Mouse (Mus musculus): ENCODE measurements around the gene Foxa1. TPM values are rescaled to one million over a fixed set of nuclear protein-coding genes. Genes with fewer than 3 reads are reported as not detected.

Foxa1 gene
- polyA plus RNA-seq, 1 experiment = 0.67 TPM

GRCm38 (mm10) chr12:57545371-57546241, 1.1 kb downstream of the Foxa1 start:
- Histone ChIP-seq H3K27me3 (replicated peaks; ENCODE audit: control insufficient read depth, insufficient read depth, low read length) (peaks cover 27% of the 10 kb centered on the region), H3K4me1 (ENCODE audit: control insufficient read depth, insufficient read depth, low read length) (no peaks in the 10 kb centered on the region), H3K27ac (ENCODE audit: insufficient read depth, low read depth, low read length) (no peak overlapping the region), H3K4me3 (ENCODE audit: insufficient read depth, low read depth, low read length) (peak overlapping the region; percentile 38; the same call in 1 of the 2 replicates), H3K36me3 (ENCODE audit: control insufficient read depth, insufficient read depth, low read length) (no peaks in the 10 kb centered on the region)
- DNase-seq = no peak
- TF ChIP-seq POLR2A (IDR thresholded peaks at IDR 0.05; ENCODE audit: low read depth, low read length) (no peak), CTCF (conservative IDR thresholded peaks at IDR 0.05; ENCODE audit: insufficient read depth, insufficient read length, low read depth, low read length) (no peak)
- 3% methylated on average over 101 of the region's 106 CpGs for WGBS

- no peak overlapping the region for H3K27ac ChIP-seq (ENCODE audit: insufficient read depth, low read depth, low read length)
- no peak overlapping the region for H3K4me3 ChIP-seq (ENCODE audit: insufficient read depth, low read depth, low read length)
- peaks cover 27% of the 10 kb centered on the region for H3K27me3 ChIP-seq (replicated peaks; ENCODE audit: control insufficient read depth, insufficient read depth, low read length)
- peak; percentile 62 for DNase-seq
- no peaks in the 10 kb centered on the region for H3K4me1 ChIP-seq (ENCODE audit: control insufficient read depth, insufficient read depth, low read length)
- TF ChIP-seq CTCF (conservative IDR thresholded peaks at IDR 0.05; ENCODE audit: insufficient read depth, insufficient read length, low read depth, low read length) (peak; percentile 50), POLR2A (IDR thresholded peaks at IDR 0.05; ENCODE audit: low read depth, low read length) (no peak)
- no peaks in the 10 kb centered on the region for H3K36me3 ChIP-seq (ENCODE audit: control insufficient read depth, insufficient read depth, low read length)
- WGBS = 2% methylated on average over 31 of the region's 31 CpGs
Observed at GRCm38 (mm10) chr12:57544641-57545370, 1.9 kb downstream of the Foxa1 start.

DNA sequence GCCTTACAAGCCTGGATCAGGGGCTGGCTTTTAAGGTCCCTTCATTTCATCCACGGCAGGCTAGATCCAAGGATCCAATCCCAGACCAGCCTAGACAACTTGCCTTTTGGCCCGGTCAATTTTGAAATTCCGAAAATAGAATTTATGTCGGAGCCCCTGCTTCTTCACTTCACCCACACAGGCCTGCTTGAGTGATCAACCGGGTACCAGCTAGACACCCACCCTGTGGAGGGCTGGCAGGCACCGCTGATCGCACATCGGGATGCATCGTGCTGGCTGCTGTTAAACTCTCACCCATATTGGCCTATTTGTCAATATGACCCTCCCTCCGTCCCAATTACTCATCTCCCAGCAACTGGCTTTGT, 3.1 kb downstream of the Foxa1 start:
- no peak for DNase-seq
- 6% methylated on average over 10 of the region's 10 CpGs for WGBS
- H3K36me3 ChIP-seq (ENCODE audit: control insufficient read depth, insufficient read depth, low read length) = no peaks in the 10 kb centered on the region
- TF ChIP-seq POLR2A (IDR thresholded peaks at IDR 0.05; ENCODE audit: low read depth, low read length) (no peak), CTCF (conservative IDR thresholded peaks at IDR 0.05; ENCODE audit: insufficient read depth, insufficient read length, low read depth, low read length) (no peak)
- no peak overlapping the region for H3K4me3 ChIP-seq (ENCODE audit: insufficient read depth, low read depth, low read length)
- H3K4me1 ChIP-seq (ENCODE audit: control insufficient read depth, insufficient read depth, low read length) = no peaks in the 10 kb centered on the region
- peaks cover 29% of the 10 kb centered on the region for H3K27me3 ChIP-seq (replicated peaks; ENCODE audit: control insufficient read depth, insufficient read depth, low read length)
- no peak overlapping the region for H3K27ac ChIP-seq (ENCODE audit: insufficient read depth, low read depth, low read length)

DNA sequence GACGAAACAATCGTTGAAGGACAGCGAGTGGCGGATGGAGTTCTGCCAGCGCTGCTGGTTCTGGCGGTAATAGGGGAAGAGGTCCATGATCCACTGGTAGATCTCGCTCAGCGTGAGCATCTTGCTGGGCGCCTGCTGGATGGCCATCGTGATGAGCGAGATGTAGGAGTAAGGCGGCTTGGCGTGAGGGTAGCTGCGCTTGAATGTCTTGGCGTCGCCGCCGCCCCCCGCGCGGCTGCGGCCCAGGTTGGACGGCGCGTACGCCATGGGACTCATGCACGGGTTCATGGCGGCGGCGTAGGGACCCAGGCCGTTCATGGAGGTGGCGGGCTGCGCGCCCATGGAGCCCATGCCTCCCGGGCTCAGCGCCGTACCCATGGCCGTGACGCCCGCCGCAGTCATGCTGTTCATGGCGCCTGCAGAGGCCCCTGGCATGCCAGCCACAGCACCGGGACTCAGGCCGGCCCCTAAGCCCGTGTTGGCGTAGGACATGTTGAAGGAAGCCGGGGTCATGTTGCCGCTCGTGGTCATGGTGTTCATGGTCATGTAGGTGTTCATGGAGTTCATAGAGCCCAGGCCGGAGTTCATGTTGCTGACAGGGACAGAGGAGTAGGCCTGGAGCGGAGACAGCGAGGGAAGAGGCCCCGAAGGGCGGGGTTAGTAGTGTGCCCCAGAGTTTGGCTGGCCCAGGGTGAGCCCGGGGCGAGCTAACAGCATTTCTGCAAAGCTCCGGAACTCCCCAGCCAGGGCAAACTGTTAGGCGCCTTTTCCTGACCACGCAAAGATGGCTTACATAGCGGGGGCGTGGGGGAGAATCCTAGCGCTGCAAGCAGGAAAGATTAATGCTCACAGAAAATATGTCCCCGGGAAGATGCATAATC, 3.7 kb downstream of the Foxa1 start:
- 4% methylated on average over 63 of the region's 63 CpGs for WGBS
- TF ChIP-seq CTCF (conservative IDR thresholded peaks at IDR 0.05; ENCODE audit: insufficient read depth, insufficient read length, low read depth, low read length) (no peak), POLR2A (IDR thresholded peaks at IDR 0.05; ENCODE audit: low read depth, low read length) (no peak)
- Histone ChIP-seq H3K27me3 (replicated peaks; ENCODE audit: control insufficient read depth, insufficient read depth, low read length) (peaks cover 29% of the 10 kb centered on the region), H3K4me1 (ENCODE audit: control insufficient read depth, insufficient read depth, low read length) (no peaks in the 10 kb centered on the region), H3K4me3 (ENCODE audit: insufficient read depth, low read depth, low read length) (no peak overlapping the region), H3K27ac (ENCODE audit: insufficient read depth, low read depth, low read length) (no peak overlapping the region), H3K36me3 (ENCODE audit: control insufficient read depth, insufficient read depth, low read length) (no peaks in the 10 kb centered on the region)
- DNase-seq = no peak

DNA sequence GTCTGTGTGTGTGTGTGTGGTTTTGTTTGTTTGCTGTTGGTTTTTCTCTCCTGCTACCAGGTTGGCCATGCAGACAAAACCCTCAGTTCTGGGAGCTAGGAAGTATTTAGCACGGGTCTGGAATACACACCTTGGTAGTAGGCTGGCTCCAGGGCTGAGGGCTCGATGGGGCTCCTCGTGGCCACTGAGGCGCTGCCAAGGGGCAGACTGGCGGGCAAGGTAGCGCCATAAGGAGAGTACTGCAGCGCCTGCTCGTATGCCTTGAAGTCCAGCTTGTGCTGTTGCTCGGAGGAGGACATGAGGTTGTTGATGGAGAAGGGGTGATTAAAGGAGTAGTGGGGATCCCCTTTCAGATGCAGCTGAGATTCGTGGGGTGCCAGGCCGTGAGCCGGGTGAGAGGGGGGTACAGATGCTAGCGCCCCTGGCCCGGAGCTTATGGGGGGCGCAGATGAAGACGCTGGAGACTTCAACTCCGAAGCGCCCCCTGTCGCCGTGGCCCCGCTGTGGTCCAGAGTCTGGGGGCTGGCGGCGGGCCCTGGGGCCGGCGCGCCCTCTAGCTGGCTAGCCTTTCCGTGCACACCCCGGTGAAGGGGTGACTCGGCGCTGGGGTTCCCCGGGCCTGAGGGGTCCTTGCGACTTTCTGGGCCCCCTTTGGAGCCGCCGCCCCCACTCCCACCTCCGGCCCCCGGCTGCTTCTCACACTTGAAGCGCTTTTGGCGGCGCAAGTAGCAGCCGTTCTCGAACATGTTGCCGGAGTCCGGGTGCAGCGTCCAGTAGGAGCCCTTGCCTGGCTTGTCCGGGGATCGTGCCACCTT, 4.6 kb downstream of the Foxa1 start:
- H3K4me3 ChIP-seq (ENCODE audit: insufficient read depth, low read depth, low read length) = no peak overlapping the region
- no peaks in the 10 kb centered on the region for H3K4me1 ChIP-seq (ENCODE audit: control insufficient read depth, insufficient read depth, low read length)
- TF ChIP-seq POLR2A (IDR thresholded peaks at IDR 0.05; ENCODE audit: low read depth, low read length) (no peak), CTCF (conservative IDR thresholded peaks at IDR 0.05; ENCODE audit: insufficient read depth, insufficient read length, low read depth, low read length) (no peak; the same call in 1 of the 2 replicates)
- H3K27me3 ChIP-seq (replicated peaks; ENCODE audit: control insufficient read depth, insufficient read depth, low read length) = peaks cover 27% of the 10 kb centered on the region
- no peak for DNase-seq
- WGBS = 3% methylated on average over 46 of the region's 46 CpGs
- H3K27ac ChIP-seq (ENCODE audit: insufficient read depth, low read depth, low read length) = no peak overlapping the region
- no peaks in the 10 kb centered on the region for H3K36me3 ChIP-seq (ENCODE audit: control insufficient read depth, insufficient read depth, low read length)

DNA sequence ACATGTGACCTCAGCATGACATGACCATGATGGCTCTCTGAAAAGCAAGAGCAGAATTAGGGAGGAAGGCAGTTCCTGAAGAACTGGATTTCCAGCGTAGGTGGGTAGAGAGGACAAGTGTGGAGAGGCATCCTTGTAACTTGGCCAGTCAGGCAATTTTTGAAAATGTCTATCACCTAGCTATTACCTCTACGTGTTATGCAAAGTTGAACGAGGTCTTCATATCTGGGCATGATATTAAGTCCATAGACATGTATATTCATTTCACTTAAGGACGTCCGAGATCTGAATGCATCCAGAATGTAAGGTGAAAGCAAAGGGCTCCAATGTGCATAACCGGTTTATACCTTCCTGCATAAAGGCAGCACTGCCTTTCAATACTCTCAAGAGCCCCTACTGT, 5.6 kb downstream of the Foxa1 start:
- DNase-seq = no peak
- no peak for TF ChIP-seq POLR2A (IDR thresholded peaks at IDR 0.05; ENCODE audit: low read depth, low read length)
- TF ChIP-seq CTCF (conservative IDR thresholded peaks at IDR 0.05; ENCODE audit: insufficient read depth, insufficient read length, low read depth, low read length) = no peak

More for the DNA sequence above, 5.6 kb downstream of the Foxa1 start:
- H3K27me3 ChIP-seq (replicated peaks; ENCODE audit: control insufficient read depth, insufficient read depth, low read length) = peaks cover 27% of the 10 kb centered on the region
- no peaks in the 10 kb centered on the region for H3K4me1 ChIP-seq (ENCODE audit: control insufficient read depth, insufficient read depth, low read length)
- no peak overlapping the region for H3K4me3 ChIP-seq (ENCODE audit: insufficient read depth, low read depth, low read length)
- no peak overlapping the region for H3K27ac ChIP-seq (ENCODE audit: insufficient read depth, low read depth, low read length)
- 12% methylated on average over 6 of the region's 6 CpGs for WGBS
- no peaks in the 10 kb centered on the region for H3K36me3 ChIP-seq (ENCODE audit: control insufficient read depth, insufficient read depth, low read length)

Measured in kidney, adult 2 months (tissue).